Mouse (Mus musculus) intestine, embryonic 15.5 days (tissue): ENCODE measurements around the gene Fxyd4. TPM values are rescaled to one million over a fixed set of nuclear protein-coding genes. Genes with fewer than 3 reads are reported as not detected.

Experiments used
- ATAC-seq: fragments of 200-750 bp; cut with Nextera tagmentation; 2 replicates; pipeline ENCODE4 v1.8.0; 2017; ENCODE audit warnings: moderate TSS enrichment, moderate library complexity
- H3K27ac ChIP-seq: fragments of 300-500 bp; sonication (generic); 2 replicates; pipeline ENCODE4 v1.5.1; 2015; ENCODE audit warnings: mild to moderate bottlenecking, inconsistent platforms
- H3K27me3 ChIP-seq: fragments of 300-500 bp; sonication (generic); replicated peaks from 2 replicates; pipeline ENCODE4 v1.6.1; 2015; ENCODE audit warnings: inconsistent platforms
- H3K36me3 ChIP-seq: fragments of 300-500 bp; sonication (generic); 2 replicates; pipeline ENCODE4 v1.6.1; 2015; ENCODE audit warnings: inconsistent platforms
- H3K4me1 ChIP-seq: fragments of 300-500 bp; sonication (generic); replicated peaks from 2 replicates; pipeline ENCODE4 v1.6.1; 2015; ENCODE audit warnings: inconsistent platforms
- H3K4me2 ChIP-seq: fragments of 300-500 bp; sonication (generic); replicated peaks from 2 replicates; pipeline ENCODE4 v1.6.1; 2015; ENCODE audit warnings: mild to moderate bottlenecking, inconsistent platforms
- H3K4me3 ChIP-seq: fragments of 300-500 bp; sonication (generic); replicated peaks from 2 replicates; pipeline ENCODE4 v1.5.1; 2015; ENCODE audit warnings: inconsistent platforms
- H3K9ac ChIP-seq: fragments of 300-500 bp; sonication (generic); 2 replicates; pipeline ENCODE4 v1.6.1; 2015; ENCODE audit warnings: inconsistent platforms
- H3K9me3 ChIP-seq: fragments of 300-500 bp; sonication (generic); 2 replicates; pipeline ENCODE4 v1.6.1; 2016; ENCODE audit warnings: inconsistent platforms
- WGBS: fragments of 180-500 bp; shearing (Covaris S2); methylation state at CpG from one replicate; pipeline ENCODE4 v1.1.7; 2015; 5-methylcytosine and 5-hydroxymethylcytosine counted together
- polyA plus RNA-seq: library from polyadenylated mRNA; unstranded; fragments of >200 nt; fragmentation: Nextera tagmentation; extraction: Ambion mirVana; gene quantifications from 2 replicates; pipeline ENCODE4 v1.2.1, GENCODE M21; 2015

Fxyd4 gene
- polyA plus RNA-seq = 1.8 and 3.2 TPM in 2 replicates

GRCm38 (mm10) chr6:117937222-117937932 lies at the start of gene Fxyd4:
TSS of gene Fxyd4 (minus strand) at chr6:117937692.
- peak; percentile 73 for ATAC-seq
- 64% methylated on average over 10 of the region's 10 CpGs for WGBS

DNA sequence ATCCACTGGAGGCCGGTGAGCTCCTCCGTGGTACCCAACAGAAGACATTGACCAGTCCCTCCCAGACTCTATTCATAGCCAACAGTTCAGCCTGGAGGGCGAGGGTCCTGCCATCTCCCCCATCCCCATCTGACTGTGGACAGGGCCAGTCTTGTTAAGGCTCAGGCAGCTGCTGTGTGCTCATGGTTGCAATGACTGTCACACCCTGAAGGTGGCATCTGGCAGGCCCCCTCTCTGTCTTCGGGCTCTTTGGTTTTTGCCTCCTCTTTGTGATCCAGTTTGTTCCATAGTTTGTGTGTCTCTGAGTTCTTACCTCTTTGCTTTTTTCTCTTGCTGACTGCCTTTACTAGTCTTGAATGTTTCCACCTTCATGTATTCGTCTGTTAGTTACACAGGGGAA lies 49.7 kb upstream of the Fxyd4 start:
- H3K9me3 ChIP-seq = no peaks in the 10 kb centered on the region
- no peaks in the 10 kb centered on the region for H3K36me3 ChIP-seq
- H3K4me1 ChIP-seq = no peaks in the 10 kb centered on the region
- WGBS = 53% methylated on average over 5 of the region's 5 CpGs
- H3K4me2 ChIP-seq = no peak overlapping the region
- no peak for ATAC-seq
- no peak overlapping the region for H3K9ac ChIP-seq
- H3K27me3 ChIP-seq = no peaks in the 10 kb centered on the region
- no peak overlapping the region for H3K4me3 ChIP-seq
- H3K27ac ChIP-seq = no peak overlapping the region

More at GRCm38 (mm10) chr6:117937222-117937932, at the start of gene Fxyd4:
- Histone ChIP-seq H3K4me1 (no peaks in the 10 kb centered on the region), H3K27me3 (no peaks in the 10 kb centered on the region), H3K36me3 (no peaks in the 10 kb centered on the region), H3K9me3 (no peaks in the 10 kb centered on the region), H3K4me3 (no peak within 1 kb of the TSS), H3K4me2 (no peak within 1 kb of the TSS), H3K9ac (no peak within 1 kb of the TSS), H3K27ac (no peak within 1 kb of the TSS)

GRCm38 (mm10) chr6:117966729-117967128 lies 29.2 kb upstream of the Fxyd4 start:
- no peak overlapping the region for H3K4me2 ChIP-seq
- H3K36me3 ChIP-seq = no peaks in the 10 kb centered on the region
- no peak overlapping the region for H3K27ac ChIP-seq
- no peaks in the 10 kb centered on the region for H3K4me1 ChIP-seq
- no peak overlapping the region for H3K9ac ChIP-seq
- ATAC-seq = no peak
- 31% methylated on average over 9 of the region's 9 CpGs for WGBS
- H3K9me3 ChIP-seq = no peaks in the 10 kb centered on the region
- H3K4me3 ChIP-seq = no peak overlapping the region
- H3K27me3 ChIP-seq = no peaks in the 10 kb centered on the region

- Histone ChIP-seq H3K27ac (no peak overlapping the region), H3K4me2 (no peak overlapping the region), H3K4me3 (no peak overlapping the region), H3K4me1 (no peaks in the 10 kb centered on the region), H3K9ac (no peak overlapping the region), H3K27me3 (no peaks in the 10 kb centered on the region), H3K9me3 (no peaks in the 10 kb centered on the region), H3K36me3 (no peaks in the 10 kb centered on the region)
- WGBS = 84% methylated on average over 3 of the region's 3 CpGs
- ATAC-seq = no peak
Measured at GRCm38 (mm10) chr6:117963201-117963600, 25.7 kb upstream of the Fxyd4 start.

- Histone ChIP-seq H3K36me3 (no peaks in the 10 kb centered on the region), H3K4me2 (peak overlapping the region; percentile 24; the same call in 1 of the 2 replicates), H3K4me1 (0 out of 2 replicates have a peak, but pooled peaks cover 5% of the 10 kb centered on the region), H3K4me3 (no peak overlapping the region), H3K9me3 (no peaks in the 10 kb centered on the region), H3K9ac (no peak overlapping the region), H3K27me3 (no peaks in the 10 kb centered on the region), H3K27ac (no peak overlapping the region)
- peak; percentile 15; the same call in 1 of the 2 replicates for ATAC-seq
- 21% methylated on average over 14 of the region's 14 CpGs for WGBS
Measured at GRCm38 (mm10) chr6:117956851-117957501, 19.5 kb upstream of the Fxyd4 start.

GRCm38 (mm10) chr6:117956161-117956560 lies 18.7 kb upstream of the Fxyd4 start:
- Histone ChIP-seq H3K36me3 (no peaks in the 10 kb centered on the region), H3K27me3 (no peaks in the 10 kb centered on the region), H3K4me3 (no peak overlapping the region), H3K9me3 (no peaks in the 10 kb centered on the region), H3K27ac (no peak overlapping the region), H3K4me2 (no peak overlapping the region), H3K4me1 (0 out of 2 replicates have a peak, but pooled peaks cover 5% of the 10 kb centered on the region), H3K9ac (no peak overlapping the region)
- no peak for ATAC-seq
- 57% methylated on average over 6 of the region's 6 CpGs for WGBS

DNA sequence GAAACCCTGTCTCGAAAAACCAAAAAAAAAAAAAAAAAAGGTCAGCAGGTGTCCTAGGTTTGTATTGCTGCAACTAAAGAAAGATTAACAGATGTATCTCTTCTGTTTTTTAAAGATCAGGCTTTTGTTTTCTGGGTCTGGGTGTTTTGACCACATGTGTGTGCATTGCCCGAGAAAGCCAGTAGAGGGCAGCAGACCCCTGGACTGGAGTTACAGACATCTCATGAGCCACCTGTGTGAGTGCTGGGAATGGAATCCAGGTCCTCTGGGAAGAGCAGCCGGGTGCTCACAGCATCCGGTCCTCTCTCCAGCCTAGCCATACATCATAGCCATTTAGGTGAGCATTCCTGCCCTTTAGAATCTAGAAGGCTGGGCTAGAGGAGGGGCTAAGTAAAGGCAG lies 14.8 kb upstream of the Fxyd4 start:
- Histone ChIP-seq H3K27me3 (no peaks in the 10 kb centered on the region), H3K4me3 (no peak overlapping the region), H3K4me1 (0 out of 2 replicates have a peak, but pooled peaks cover 5% of the 10 kb centered on the region), H3K9ac (no peak overlapping the region), H3K27ac (no peak overlapping the region), H3K4me2 (no peak overlapping the region), H3K36me3 (no peaks in the 10 kb centered on the region), H3K9me3 (no peaks in the 10 kb centered on the region)
- no peak for ATAC-seq
- WGBS = 80% methylated on average over 4 of the region's 4 CpGs

- no peak for ATAC-seq
- Histone ChIP-seq H3K27ac (no peak overlapping the region), H3K4me2 (no peak overlapping the region), H3K4me3 (no peak overlapping the region), H3K9me3 (no peaks in the 10 kb centered on the region), H3K4me1 (no peaks in the 10 kb centered on the region), H3K27me3 (no peaks in the 10 kb centered on the region), H3K36me3 (no peaks in the 10 kb centered on the region), H3K9ac (no peak overlapping the region)
- WGBS = 70% methylated on average over 2 of the region's 2 CpGs
Measured at GRCm38 (mm10) chr6:117943899-117944298, 6.4 kb upstream of the Fxyd4 start.

- no peak for ATAC-seq
- no peak overlapping the region for H3K27ac ChIP-seq
- H3K9me3 ChIP-seq = no peaks in the 10 kb centered on the region
- no peaks in the 10 kb centered on the region for H3K4me1 ChIP-seq
- WGBS = 81% methylated on average over 10 of the region's 10 CpGs
- H3K9ac ChIP-seq = no peak overlapping the region
- H3K36me3 ChIP-seq = no peaks in the 10 kb centered on the region
- H3K4me2 ChIP-seq = no peak overlapping the region
- no peaks in the 10 kb centered on the region for H3K27me3 ChIP-seq
- H3K4me3 ChIP-seq = no peak overlapping the region
Measured at GRCm38 (mm10) chr6:117942769-117943168, 5.3 kb upstream of the Fxyd4 start.

DNA sequence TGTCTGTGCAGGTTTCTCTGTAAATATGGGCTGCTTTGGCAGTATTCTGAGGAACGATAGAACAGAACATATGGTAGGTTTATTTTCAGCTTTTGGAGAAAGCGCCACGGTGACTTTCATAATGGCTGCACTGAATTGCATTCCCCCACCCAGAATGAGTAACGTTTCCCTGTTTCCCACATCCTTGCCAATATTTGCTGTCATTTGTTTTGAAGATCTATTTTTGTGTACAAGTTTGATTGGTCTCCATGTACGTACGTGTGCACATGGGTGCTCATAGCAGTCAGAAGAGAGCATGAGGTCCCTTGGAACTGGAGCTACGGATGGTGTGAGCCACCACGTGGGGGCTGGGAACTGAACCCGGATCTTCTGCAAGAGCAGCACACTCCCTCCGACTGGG lies 1.5 kb upstream of the Fxyd4 start:
- Histone ChIP-seq H3K9ac (no peak overlapping the region), H3K4me2 (no peak overlapping the region), H3K27me3 (no peaks in the 10 kb centered on the region), H3K36me3 (no peaks in the 10 kb centered on the region), H3K4me3 (no peak overlapping the region), H3K9me3 (no peaks in the 10 kb centered on the region), H3K27ac (no peak overlapping the region), H3K4me1 (no peaks in the 10 kb centered on the region)
- 84% methylated on average over 10 of the region's 10 CpGs for WGBS
- ATAC-seq = no peak

GRCm38 (mm10) chr6:117935681-117936612 lies 1.5 kb downstream of the Fxyd4 start:
- Histone ChIP-seq H3K9me3 (no peaks in the 10 kb centered on the region), H3K4me1 (no peaks in the 10 kb centered on the region), H3K27ac (no peak overlapping the region), H3K4me3 (no peak overlapping the region), H3K9ac (no peak overlapping the region), H3K4me2 (no peak overlapping the region), H3K36me3 (no peaks in the 10 kb centered on the region), H3K27me3 (no peaks in the 10 kb centered on the region)
- no peak for ATAC-seq
- whole genome bisulfite sequencing = 83% methylated on average over 14 of the region's 14 CpGs

DNA sequence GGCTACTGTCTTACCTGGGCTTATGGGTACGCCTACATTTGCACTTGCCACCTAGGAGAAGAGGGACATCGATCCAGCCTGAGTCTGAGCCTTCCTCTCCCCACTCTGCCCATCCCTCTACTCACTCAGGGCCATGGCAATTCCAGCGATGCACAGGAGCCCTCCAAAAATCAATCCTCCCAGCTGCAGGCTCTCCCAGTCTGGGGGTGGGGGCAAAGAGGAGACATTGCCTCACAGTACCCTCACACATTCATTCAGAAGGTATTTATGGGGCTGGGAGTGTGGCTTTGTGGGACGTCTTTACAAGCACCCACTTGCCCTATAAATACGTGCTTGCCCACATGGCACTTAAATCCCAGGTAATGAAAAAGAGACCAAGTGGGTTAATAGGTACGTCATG lies 3.2 kb downstream of the Fxyd4 start:
- Histone ChIP-seq H3K27ac (no peak overlapping the region), H3K36me3 (no peaks in the 10 kb centered on the region; the same call in 1 of the 2 replicates), H3K4me2 (no peak overlapping the region), H3K9ac (no peak overlapping the region), H3K9me3 (no peaks in the 10 kb centered on the region), H3K4me1 (no peaks in the 10 kb centered on the region), H3K4me3 (no peak overlapping the region), H3K27me3 (no peaks in the 10 kb centered on the region)
- ATAC-seq = no peak
- WGBS = 82% methylated on average over 6 of the region's 6 CpGs
